Mouse (Mus musculus): ENCODE data around the gene Ddx54. TPM values are rescaled to one million over a fixed set of nuclear protein-coding genes. Genes with fewer than 3 reads are reported as not detected.

Ddx54 gene
- polyA plus RNA-seq, 1 experiment = 3.4 TPM

DNA sequence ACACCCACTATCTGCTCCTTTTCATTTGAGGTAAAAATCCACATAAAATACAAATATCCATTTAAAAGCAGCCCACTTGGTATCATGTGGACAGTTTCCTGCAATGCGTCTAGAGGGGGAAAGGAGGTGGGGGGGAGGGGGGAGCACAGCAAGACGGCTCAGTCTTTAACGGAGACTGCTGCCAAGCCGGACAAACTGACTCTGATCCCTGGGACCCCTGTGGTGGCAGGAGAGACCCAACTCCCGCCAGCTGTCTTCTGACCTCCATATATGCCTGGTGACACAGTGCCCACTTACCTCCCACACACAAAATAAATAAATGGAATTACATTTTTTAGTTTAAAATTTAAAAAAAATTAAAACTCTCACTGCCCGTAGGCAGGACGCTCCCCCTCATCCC lies 9.0 kb upstream of the Ddx54 start:
- H3K36me3 ChIP-seq (ENCODE audit: control insufficient read depth) = peaks cover 12% of the 10 kb centered on the region
- no peaks in the 10 kb centered on the region; the same call in 1 of the 2 replicates for H3K9me3 ChIP-seq (ENCODE audit: control insufficient read depth, low read length)
- H3K4me3 ChIP-seq (replicated peaks) = no peak overlapping the region
- peaks cover 64% of the 10 kb centered on the region for H3K4me1 ChIP-seq (ENCODE audit: control insufficient read depth)
- TF ChIP-seq TAL1 (IDR thresholded peaks at IDR 0.05; ENCODE audit: low read length) = no peak
- TF ChIP-seq GATA1 (IDR thresholded peaks at IDR 0.05; ENCODE audit: low read length) = no peak
- no peaks in the 10 kb centered on the region for H3K27me3 ChIP-seq (ENCODE audit: control insufficient read depth)

DNA sequence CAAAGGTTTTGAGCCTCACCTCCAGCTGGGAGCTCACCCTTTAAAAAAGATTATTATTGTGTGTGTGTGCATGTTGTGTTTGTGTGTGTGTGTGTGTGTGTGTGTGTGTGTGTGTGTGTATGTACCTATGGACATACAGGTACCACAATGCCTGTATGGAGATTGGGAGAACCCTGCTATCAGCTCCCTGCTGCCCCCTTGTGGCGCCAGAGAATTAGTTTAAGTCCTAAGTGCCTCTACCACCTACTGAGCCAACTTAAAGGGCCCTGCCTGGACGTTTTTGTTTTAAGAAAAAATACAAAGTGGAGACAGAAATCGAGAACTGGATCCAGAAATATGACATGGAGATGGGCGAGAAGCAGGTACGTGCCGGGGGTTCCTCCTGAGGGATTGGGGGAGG lies 7.7 kb upstream of the Ddx54 start:
- no peaks in the 10 kb centered on the region for H3K27me3 ChIP-seq (ENCODE audit: control insufficient read depth)
- no peaks in the 10 kb centered on the region; the same call in 1 of the 2 replicates for H3K9me3 ChIP-seq (ENCODE audit: control insufficient read depth, low read length)
- peaks cover 20% of the 10 kb centered on the region for H3K36me3 ChIP-seq (ENCODE audit: control insufficient read depth)
- peak overlapping the region; percentile 52 for H3K4me3 ChIP-seq (replicated peaks)
- peaks cover 54% of the 10 kb centered on the region for H3K4me1 ChIP-seq (ENCODE audit: control insufficient read depth)
- no peak for TF ChIP-seq TAL1 (IDR thresholded peaks at IDR 0.05; ENCODE audit: low read length)
- TF ChIP-seq GATA1 (IDR thresholded peaks at IDR 0.05; ENCODE audit: low read length) = no peak

DNA sequence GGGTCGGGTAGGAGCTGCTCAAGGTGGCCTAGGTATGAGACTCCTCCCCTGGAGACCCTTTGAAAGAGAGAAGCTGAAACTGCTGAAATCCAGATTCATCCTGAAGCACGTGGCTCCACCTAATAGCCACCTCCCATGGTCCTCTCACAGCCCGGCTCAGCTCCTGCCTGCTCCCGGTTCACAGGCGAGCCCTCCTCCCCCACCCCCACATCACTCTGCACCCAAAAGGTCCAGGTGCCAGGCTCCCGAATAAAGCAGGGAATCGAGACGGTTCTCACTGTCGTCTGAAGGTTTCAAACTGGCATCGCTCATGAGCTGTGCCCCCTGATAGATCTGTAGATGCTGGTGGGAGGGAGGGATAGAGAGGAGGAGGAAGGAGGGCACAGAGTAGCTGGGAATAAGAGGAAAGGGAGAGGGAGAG lies 7.3 kb upstream of the Ddx54 start:
- peaks cover 24% of the 10 kb centered on the region for H3K36me3 ChIP-seq (ENCODE audit: control insufficient read depth)
- H3K4me3 ChIP-seq (replicated peaks) = peak overlapping the region; percentile 52
- TF ChIP-seq GATA1 (IDR thresholded peaks at IDR 0.05; ENCODE audit: low read length) (no peak), TAL1 (IDR thresholded peaks at IDR 0.05; ENCODE audit: low read length) (no peak)

DNA sequence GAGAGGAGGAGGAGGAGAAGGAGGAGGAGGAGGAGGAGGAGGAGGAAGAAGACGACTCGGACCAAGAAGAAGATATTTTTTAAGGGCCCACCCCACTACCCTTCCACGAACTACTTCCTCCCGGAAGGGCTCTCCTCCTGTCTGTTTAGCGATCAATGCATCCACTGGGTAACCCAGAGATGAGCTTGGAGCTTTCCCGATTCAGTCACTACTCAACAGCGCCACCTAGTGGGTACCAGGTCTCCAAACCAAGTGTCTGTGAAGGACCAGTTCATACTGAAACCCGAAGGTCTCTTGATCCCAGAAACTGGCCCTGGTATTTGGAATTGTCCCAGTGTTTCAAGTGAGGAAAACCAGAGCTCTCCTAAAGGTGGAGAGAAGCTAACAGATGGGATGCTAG lies 6.9 kb upstream of the Ddx54 start:
- Histone ChIP-seq H3K36me3 (ENCODE audit: control insufficient read depth) (peaks cover 24% of the 10 kb centered on the region), H3K4me1 (ENCODE audit: control insufficient read depth) (peaks cover 46% of the 10 kb centered on the region), H3K4me3 (replicated peaks) (peak overlapping the region; percentile 52)

More for the DNA sequence above, 7.3 kb upstream of the Ddx54 start:
- Histone ChIP-seq H3K9me3 (ENCODE audit: control insufficient read depth, low read length) (no peaks in the 10 kb centered on the region; the same call in 1 of the 2 replicates), H3K4me1 (ENCODE audit: control insufficient read depth) (peaks cover 50% of the 10 kb centered on the region), H3K27me3 (ENCODE audit: control insufficient read depth) (no peaks in the 10 kb centered on the region)

DNA sequence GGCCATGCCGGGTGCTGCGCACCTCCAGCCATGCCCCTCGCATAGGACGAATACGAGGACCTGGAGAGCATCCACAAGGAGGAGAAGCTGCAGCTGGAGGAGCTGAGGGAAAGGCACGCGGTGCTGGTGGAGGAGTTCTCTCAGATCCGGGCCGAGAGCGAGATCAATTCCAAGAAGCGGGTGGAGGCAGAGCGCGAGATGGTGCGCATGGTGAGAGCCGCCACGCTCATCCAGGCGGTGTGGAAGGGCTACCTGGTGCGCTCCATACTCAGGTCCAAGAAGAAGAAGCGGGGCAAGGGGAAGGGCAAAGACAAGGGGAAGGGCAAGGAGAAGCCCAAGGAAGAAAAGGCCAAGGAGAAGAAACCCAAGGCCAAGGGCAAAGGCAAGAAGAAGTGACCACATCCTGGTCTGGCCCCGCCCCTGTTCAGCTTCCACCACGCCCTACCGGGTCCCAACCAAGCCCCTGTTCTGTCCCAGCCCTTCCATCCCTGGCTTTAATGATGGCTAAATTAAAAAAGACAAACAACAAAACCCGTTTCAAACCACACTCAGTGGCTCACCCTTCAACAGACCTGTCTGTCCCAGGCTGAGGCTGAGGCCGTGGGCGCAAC lies 5.8 kb upstream of the Ddx54 start:
- Histone ChIP-seq H3K27me3 (ENCODE audit: control insufficient read depth) (no peaks in the 10 kb centered on the region), H3K36me3 (ENCODE audit: control insufficient read depth) (peaks cover 22% of the 10 kb centered on the region), H3K4me1 (ENCODE audit: control insufficient read depth) (peaks cover 45% of the 10 kb centered on the region), H3K9me3 (ENCODE audit: control insufficient read depth, low read length) (no peaks in the 10 kb centered on the region), H3K4me3 (replicated peaks) (no peak overlapping the region)
- TF ChIP-seq GATA1 (IDR thresholded peaks at IDR 0.05; ENCODE audit: low read length) = no peak
- TF ChIP-seq TAL1 (IDR thresholded peaks at IDR 0.05; ENCODE audit: low read length) = no peak

More for the DNA sequence above, 6.9 kb upstream of the Ddx54 start:
- Histone ChIP-seq H3K9me3 (ENCODE audit: control insufficient read depth, low read length) (no peaks in the 10 kb centered on the region; the same call in 1 of the 2 replicates), H3K27me3 (ENCODE audit: control insufficient read depth) (no peaks in the 10 kb centered on the region)
- TF ChIP-seq TAL1 (IDR thresholded peaks at IDR 0.05; ENCODE audit: low read length) = no peak
- TF ChIP-seq GATA1 (IDR thresholded peaks at IDR 0.05; ENCODE audit: low read length) = no peak

DNA sequence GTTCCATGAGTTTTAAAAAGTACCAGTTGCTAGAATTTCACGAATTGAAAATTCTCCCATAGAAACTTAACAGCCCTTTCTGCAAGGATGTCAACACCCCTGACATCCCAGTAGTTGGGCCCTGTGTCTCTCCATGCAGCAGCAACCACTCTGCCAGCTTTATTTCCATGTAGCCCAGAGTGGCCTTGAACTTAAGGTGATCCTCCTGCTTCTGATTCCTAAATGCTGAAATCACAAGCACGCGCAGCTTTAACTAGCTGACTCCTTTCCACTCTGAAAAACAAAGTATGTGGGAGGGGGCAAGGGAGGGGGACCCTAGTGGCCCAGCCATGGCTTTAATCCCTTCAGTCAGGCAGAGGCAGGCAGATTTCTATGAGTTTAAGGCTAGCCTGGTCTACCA lies 5.2 kb upstream of the Ddx54 start:
- H3K27me3 ChIP-seq (ENCODE audit: control insufficient read depth) = no peaks in the 10 kb centered on the region
- H3K4me3 ChIP-seq (replicated peaks) = no peak overlapping the region
- TF ChIP-seq GATA1 (IDR thresholded peaks at IDR 0.05; ENCODE audit: low read length) = no peak
- no peak for TF ChIP-seq TAL1 (IDR thresholded peaks at IDR 0.05; ENCODE audit: low read length)
- H3K36me3 ChIP-seq (ENCODE audit: control insufficient read depth) = peaks cover 22% of the 10 kb centered on the region
- peaks cover 48% of the 10 kb centered on the region for H3K4me1 ChIP-seq (ENCODE audit: control insufficient read depth)
- no peaks in the 10 kb centered on the region for H3K9me3 ChIP-seq (ENCODE audit: control insufficient read depth, low read length)

DNA sequence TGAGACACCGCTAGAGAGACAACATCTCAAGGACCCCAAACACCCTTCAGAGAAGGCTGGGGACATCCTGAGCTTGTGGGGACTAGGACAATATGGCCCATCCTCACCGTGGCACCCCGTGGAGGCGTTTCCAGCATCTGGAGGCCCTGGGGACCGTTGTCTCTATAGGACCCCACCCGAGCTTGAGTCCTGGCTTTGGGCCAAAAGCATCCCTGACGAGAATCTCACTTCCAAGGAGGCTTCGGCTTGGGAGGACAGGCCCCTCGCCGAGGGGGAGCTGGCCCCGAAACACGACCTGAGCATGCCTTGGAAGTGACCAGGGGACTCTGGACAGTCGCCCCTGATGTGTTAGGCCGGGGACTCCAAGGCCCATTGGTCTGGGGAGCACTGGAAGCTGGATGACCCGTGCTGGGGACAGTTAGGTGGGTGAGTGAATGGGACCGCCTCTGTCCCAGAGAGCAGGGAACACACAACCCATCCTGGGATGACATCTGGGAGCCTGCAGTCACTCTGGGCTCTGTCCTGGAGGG lies 3.2 kb upstream of the Ddx54 start:
- Histone ChIP-seq H3K4me3 (replicated peaks) (no peak overlapping the region), H3K27me3 (ENCODE audit: control insufficient read depth) (no peaks in the 10 kb centered on the region), H3K9me3 (ENCODE audit: control insufficient read depth, low read length) (no peaks in the 10 kb centered on the region), H3K36me3 (ENCODE audit: control insufficient read depth) (peaks cover 22% of the 10 kb centered on the region), H3K4me1 (ENCODE audit: control insufficient read depth) (peaks cover 58% of the 10 kb centered on the region)
- TF ChIP-seq TAL1 (IDR thresholded peaks at IDR 0.05; ENCODE audit: low read length) (no peak), GATA1 (IDR thresholded peaks at IDR 0.05; ENCODE audit: low read length) (no peak)

DNA sequence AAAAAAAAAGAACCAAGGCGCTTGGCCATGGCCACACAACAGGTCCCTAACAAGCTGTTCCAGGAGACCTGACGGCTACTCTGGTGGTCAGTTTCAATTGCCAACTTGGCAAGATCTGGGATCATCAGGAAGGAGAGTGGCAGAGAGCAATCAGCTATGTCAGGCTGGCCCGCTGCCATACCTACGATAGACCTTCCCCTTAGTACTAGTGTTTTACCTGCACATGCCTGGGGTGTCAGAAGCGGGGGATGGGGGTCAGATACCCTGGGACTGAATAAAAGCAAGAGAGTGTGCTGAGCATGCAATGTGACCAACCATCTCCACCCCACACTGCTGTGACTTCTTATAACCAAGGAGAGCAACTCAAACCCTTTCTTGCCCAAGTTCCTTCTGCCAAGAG lies 1.6 kb upstream of the Ddx54 start:
- H3K36me3 ChIP-seq (ENCODE audit: control insufficient read depth) = peaks cover 31% of the 10 kb centered on the region
- no peaks in the 10 kb centered on the region for H3K27me3 ChIP-seq (ENCODE audit: control insufficient read depth)
- H3K4me1 ChIP-seq (ENCODE audit: control insufficient read depth) = peaks cover 49% of the 10 kb centered on the region
- H3K4me3 ChIP-seq (replicated peaks) = no peak overlapping the region
- H3K9me3 ChIP-seq (ENCODE audit: control insufficient read depth, low read length) = peaks cover 3% of the 10 kb centered on the region
- TF ChIP-seq TAL1 (IDR thresholded peaks at IDR 0.05; ENCODE audit: low read length) (no peak), GATA1 (IDR thresholded peaks at IDR 0.05; ENCODE audit: low read length) (no peak)

DNA sequence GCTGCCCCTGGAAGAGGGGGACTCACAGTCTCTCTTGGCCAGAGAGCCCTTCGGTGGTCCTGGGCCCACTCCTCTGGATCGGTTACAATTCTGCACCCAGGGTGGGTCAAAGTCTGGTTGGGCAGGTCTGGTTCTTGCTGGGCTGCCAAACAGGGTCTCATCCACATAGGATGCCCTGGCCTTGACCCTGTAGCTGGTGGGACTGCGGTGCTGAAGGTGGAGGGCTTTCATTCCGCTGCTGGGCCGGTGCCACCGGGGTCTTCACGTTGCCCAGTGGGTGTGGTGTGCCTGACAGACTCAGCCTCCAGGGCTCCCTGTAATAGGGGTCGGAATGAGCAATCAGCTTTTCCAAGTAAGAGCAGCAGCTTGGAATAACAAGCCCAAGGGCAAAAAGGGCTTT lies 1.1 kb upstream of the Ddx54 start:
- TF ChIP-seq TAL1 (IDR thresholded peaks at IDR 0.05; ENCODE audit: low read length) = no peak
- TF ChIP-seq GATA1 (IDR thresholded peaks at IDR 0.05; ENCODE audit: low read length) = no peak
- H3K36me3 ChIP-seq (ENCODE audit: control insufficient read depth) = peaks cover 36% of the 10 kb centered on the region
- peaks cover 7% of the 10 kb centered on the region for H3K9me3 ChIP-seq (ENCODE audit: control insufficient read depth, low read length)
- H3K4me3 ChIP-seq (replicated peaks) = peak overlapping the region; percentile 72
- H3K27me3 ChIP-seq (ENCODE audit: control insufficient read depth) = no peaks in the 10 kb centered on the region
- peaks cover 45% of the 10 kb centered on the region for H3K4me1 ChIP-seq (ENCODE audit: control insufficient read depth)

Data from erythroblast, embryonic 14.5 days (primary cell).